Mouse (Mus musculus) ovary, adult 18-20 months (tissue): Measurements from ENCODE around the gene Cemip.
"Not testable (repeated sequence)": the region's sequence is repeated elsewhere in the genome, so short reads cannot be mapped to it uniquely, and the experiment has no call there.

Source experiments
- DNase-seq: peaks from one replicate; pipeline ENCODE4 v3.0.0; 2022; ENCODE audit warnings: low spot score, mixed read lengths

Gene Cemip

GRCm38 (mm10) chr7:83891433-83892332 is 194.6 kb downstream of the Cemip start:
- peak; percentile 100 for DNase-seq

- not testable (repeated sequence) for DNase-seq
Measured at GRCm38 (mm10) chr7:83889946-83890345, 196.4 kb downstream of the Cemip start.

GRCm38 (mm10) chr7:83889383-83889782 is 196.9 kb downstream of the Cemip start:
- peak; percentile 49 for DNase-seq

GRCm38 (mm10) chr7:83886366-83887129 is 199.8 kb downstream of the Cemip start:
- DNase-seq: no peak

GRCm38 (mm10) chr7:83885835-83886234 is 200.5 kb downstream of the Cemip start:
- no peak for DNase-seq

GRCm38 (mm10) chr7:83884921-83885532 is 201.3 kb downstream of the Cemip start:
- no peak for DNase-seq

- peak; percentile 88 for DNase-seq
Measured at GRCm38 (mm10) chr7:83884021-83884658, 202.2 kb downstream of the Cemip start, which contains the start of the genes Tlnrd1 and Mesd. Gene Tlnrd1 (minus strand): TSS chr7:83884305. Gene Mesd (plus strand): TSS chr7:83884466.

GRCm38 (mm10) chr7:83883276-83884020 is 202.9 kb downstream of the Cemip start:
- peak; percentile 73 for DNase-seq
